Mouse (Mus musculus) kidney, postnatal 4 days (tissue): Measurements from ENCODE around the gene Csn1s2b.
A peak's percentile ranks its signal among the peaks of the same experiment; 100 is the strongest.
"Not testable (repeated sequence)": the region's sequence is repeated elsewhere in the genome, so short reads cannot be mapped to it uniquely, and the experiment has no call there.

Experiments
- DNase-seq, 2 experiments: peaks; one replicate each; pipeline ENCODE4 v3.0.0; 2021; ENCODE audit warnings: mixed read lengths in 2 of 2

The Csn1s2b gene

GRCm38 (mm10) chr5:87807782-87808181 lies at the start of gene Csn1s2b:
TSS of gene Csn1s2b (plus strand) at chr5:87808082.
- no peak for DNase-seq

DNA sequence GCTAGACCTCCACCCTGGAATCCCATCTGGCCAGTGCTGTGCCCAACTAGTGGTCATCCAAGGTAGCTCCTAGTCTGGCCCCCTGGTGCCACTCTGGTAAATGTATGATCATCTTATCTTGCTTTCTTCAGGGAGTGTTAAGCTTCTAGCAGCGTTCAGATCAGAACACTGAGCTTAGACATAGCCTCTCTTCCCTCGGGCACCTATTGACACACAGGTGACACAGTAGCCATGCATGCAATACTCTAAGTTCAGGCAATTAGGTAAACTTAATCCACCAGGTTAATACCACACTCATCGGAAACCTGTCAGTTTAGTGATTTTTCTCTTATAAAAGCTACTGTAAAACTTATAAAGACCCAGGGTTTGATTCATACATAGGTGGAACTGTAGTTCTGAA lies 43.3 kb upstream of the Csn1s2b start:
- DNase-seq = no peak

GRCm38 (mm10) chr5:87772151-87772550 lies 35.7 kb upstream of the Csn1s2b start:
- not testable (repeated sequence) for DNase-seq

GRCm38 (mm10) chr5:87774267-87774666 lies 33.6 kb upstream of the Csn1s2b start, which contains the start of gene Csn1s2a:
TSS of gene Csn1s2a (plus strand) at chr5:87774567.
- no peak for DNase-seq

GRCm38 (mm10) chr5:87782731-87783130 lies 25.2 kb upstream of the Csn1s2b start:
- no peak for DNase-seq

DNA sequence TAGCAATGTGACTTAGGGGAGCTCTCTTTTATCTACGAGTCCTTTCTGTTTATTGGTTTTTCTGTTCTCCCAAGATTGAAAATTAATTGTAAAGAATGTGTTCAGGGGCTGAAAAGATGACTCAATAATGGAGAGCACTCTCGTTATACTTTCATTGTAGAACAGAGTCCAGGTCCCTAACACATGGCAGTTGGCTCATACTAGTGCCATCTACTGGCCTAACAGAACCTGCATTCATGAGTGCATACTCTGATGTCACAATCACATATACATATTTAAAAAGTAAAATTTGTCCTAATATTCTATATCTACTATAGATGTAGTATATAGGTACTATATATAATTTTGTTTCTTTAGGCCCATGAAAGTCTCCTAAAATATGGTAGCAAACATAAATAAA lies 1.4 kb downstream of the Csn1s2b start:
- no peak for DNase-seq

- no peak for DNase-seq
These were observed 17.5 kb downstream of the Csn1s2b start, which contains the start of gene Prr27 for GRCm38 (mm10) chr5:87825386-87825785. TSS of gene Prr27 (plus strand) at chr5:87825686.

- DNase-seq = no peak
These were observed 47.3 kb downstream of the Csn1s2b start for GRCm38 (mm10) chr5:87855136-87855716.

- no peak for DNase-seq
These were observed 62.2 kb downstream of the Csn1s2b start for GRCm38 (mm10) chr5:87870084-87870483.

DNA sequence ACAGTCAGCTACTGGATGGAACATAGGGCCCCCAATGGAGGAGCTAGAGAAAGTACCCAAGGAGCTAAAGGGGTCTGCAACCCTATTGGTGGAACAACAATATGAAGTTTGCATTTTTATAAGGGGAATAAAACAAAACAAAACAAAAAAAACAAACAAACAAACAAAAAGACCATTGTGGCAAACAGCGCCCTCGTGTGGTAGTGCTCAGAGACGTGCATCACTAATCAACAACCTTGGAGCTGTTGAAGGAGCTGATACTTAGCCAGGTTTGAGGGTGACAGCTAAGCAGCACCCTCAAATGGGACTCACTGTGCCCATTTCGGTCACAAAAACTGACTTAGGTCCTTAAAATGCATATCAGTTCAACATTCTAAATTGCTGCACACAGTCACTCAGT lies 63.5 kb downstream of the Csn1s2b start:
- DNase-seq = peak; percentile 15 to 23
